Mouse (Mus musculus) C2C12 (cell line): ENCODE data around the gene Rnf38. TPM values are rescaled to one million over a fixed set of nuclear protein-coding genes. Genes with fewer than 3 reads are reported as not detected.
A peak's percentile ranks its signal among the peaks of the same experiment; 100 is the strongest.

Experiments
- H3K27me3 ChIP-seq: one replicate; pipeline ENCODE4 v1.6.1; 2011; ENCODE audit not compliant: control insufficient read depth, insufficient read depth, insufficient read length
- H3K36me3 ChIP-seq: one replicate; pipeline ENCODE4 v1.6.1; 2011; ENCODE audit not compliant: control insufficient read depth, insufficient read depth
- H3K4me3 ChIP-seq: one replicate; pipeline ENCODE4 v1.5.1; 2011; ENCODE audit warnings: mild to moderate bottlenecking, control low read depth; ENCODE audit not compliant: poor library complexity, insufficient read depth, severe bottlenecking
- H3K79me2 ChIP-seq: one replicate; pipeline ENCODE4 v1.6.1; 2011; ENCODE audit not compliant: control insufficient read depth, insufficient read depth
- H3K79me3 ChIP-seq: one replicate; pipeline ENCODE4 v1.6.1; 2011; ENCODE audit warnings: low read depth, control low read depth
- H3ac ChIP-seq: one replicate; pipeline ENCODE3; 2011; ENCODE audit warnings: low read depth; ENCODE audit not compliant: control insufficient read depth, insufficient read length
- CEBPB ChIP-seq: IDR thresholded peaks from one replicate; pipeline ENCODE4 v1.6.1; 2011; ENCODE audit warnings: low read depth, mild to moderate bottlenecking, control low read depth, moderate library complexity
- CTCF ChIP-seq: IDR thresholded peaks from one replicate; pipeline ENCODE4 v1.5.1; 2011; ENCODE audit not compliant: control insufficient read depth, insufficient read depth, insufficient read length
- FOSL1 ChIP-seq: IDR thresholded peaks from one replicate; pipeline ENCODE4 v1.8.0; 2011; ENCODE audit warnings: mild to moderate bottlenecking, low read length; ENCODE audit not compliant: poor library complexity, insufficient read depth, severe bottlenecking
- MAX ChIP-seq: IDR thresholded peaks from one replicate; pipeline ENCODE4 v1.6.1; 2011; ENCODE audit warnings: mild to moderate bottlenecking, control low read depth
- MYOD1 ChIP-seq: IDR thresholded peaks from one replicate; pipeline ENCODE4 v1.6.1; 2011; ENCODE audit warnings: low read depth; ENCODE audit not compliant: control insufficient read depth, insufficient read length
- MYOG ChIP-seq: IDR thresholded peaks from one replicate; pipeline ENCODE4 v1.6.1; 2011; ENCODE audit not compliant: control insufficient read depth, insufficient read length; ENCODE audit errors: extremely low read depth
- USF1 ChIP-seq: IDR thresholded peaks from one replicate; pipeline ENCODE4 v1.6.1; 2011; ENCODE audit warnings: low read depth, mild to moderate bottlenecking, control low read depth, moderate library complexity
- long read RNA-seq, 2 experiments: library from polyadenylated mRNA; unstranded; transcript quantifications; one replicate each; pipeline ENCODE4 v2.0.0; 2019 to 2020
- polyA plus RNA-seq: library from polyadenylated mRNA; unstranded; fragments of >200 nt; fragmentation: generic; extraction: Trizol; gene quantifications from one replicate; pipeline ENCODE4 v1.2.1, GENCODE M21; 2012; ENCODE audit warnings: missing spikeins

Gene Rnf38
- polyA plus RNA-seq, result 9.8 TPM
- long read RNA-seq, experiment 1, partial matches to known transcripts, result 0 of 2 reads
- long read RNA-seq, experiment 1, other reads (novel, unspliced or antisense), result 2 of 2 reads
- long read RNA-seq, experiment 2, full-length matches to known transcripts, result 1 of 18 reads
- long read RNA-seq, experiment 2, partial matches to known transcripts, result 4 of 18 reads
- long read RNA-seq, experiment 2, other reads (novel, unspliced or antisense), result 13 of 18 reads

- TF ChIP-seq FOSL1, result no peak
- TF ChIP-seq CTCF, result no peak
- no peak for TF ChIP-seq MYOG
- Histone ChIP-seq H3K79me3 (no peaks in the 10 kb centered on the region), H3K36me3 (no peaks in the 10 kb centered on the region), H3K79me2 (peaks cover 5% of the 10 kb centered on the region), H3K4me3 (peak within 1 kb of the TSS; percentile 48), H3ac (peak within 1 kb of the TSS; percentile 95), H3K27me3 (no peaks in the 10 kb centered on the region)
Observed at GRCm38 (mm10) chr4:44233713-44234003, at the start of gene Rnf38. Rnf38 (minus strand) TSS chr4:44233789.

DNA sequence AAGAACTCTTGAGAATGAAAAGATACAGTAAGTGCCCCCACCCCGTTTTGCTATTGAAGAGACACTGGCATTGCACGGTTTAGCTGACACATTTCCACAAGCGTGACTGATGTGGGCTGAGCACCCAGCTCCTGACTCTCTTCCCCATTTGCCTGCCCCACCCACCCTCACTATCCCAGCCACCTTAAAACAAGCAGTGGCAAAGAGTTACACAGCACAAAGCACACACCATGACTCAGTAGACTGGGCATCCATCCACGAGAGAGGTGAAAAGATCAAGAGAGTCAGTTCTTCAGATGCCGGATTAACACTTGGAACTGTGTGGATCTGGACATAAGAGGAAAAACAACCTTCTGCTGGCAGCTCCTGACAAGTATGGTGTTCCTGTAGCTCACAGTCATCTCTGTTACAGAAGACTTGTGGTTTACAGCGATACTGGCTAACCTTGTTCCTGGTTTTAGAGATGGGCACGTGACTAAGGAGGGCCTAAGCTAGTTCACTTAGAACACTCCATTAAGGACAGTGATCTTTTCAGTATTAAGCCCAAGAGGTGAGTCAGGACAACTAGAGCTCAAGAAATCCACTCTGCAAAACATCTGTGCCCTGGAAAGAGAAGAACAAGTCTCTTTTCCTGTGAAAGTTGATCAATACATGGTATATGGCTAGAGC lies 48.1 kb upstream of the Rnf38 start:
- TF ChIP-seq CTCF (no peak), USF1 (peak; percentile 78)
- no peaks in the 10 kb centered on the region for H3K79me2 ChIP-seq
- H3K36me3 ChIP-seq, result no peaks in the 10 kb centered on the region
- no peak overlapping the region for H3ac ChIP-seq
- H3K27me3 ChIP-seq, result no peaks in the 10 kb centered on the region
- no peak overlapping the region for H3K4me3 ChIP-seq
- no peaks in the 10 kb centered on the region for H3K79me3 ChIP-seq

GRCm38 (mm10) chr4:44271134-44271533 lies 37.5 kb upstream of the Rnf38 start:
- Histone ChIP-seq H3K36me3 (no peaks in the 10 kb centered on the region), H3K4me3 (no peak overlapping the region), H3K27me3 (no peaks in the 10 kb centered on the region), H3K79me3 (no peaks in the 10 kb centered on the region), H3ac (no peak overlapping the region), H3K79me2 (no peaks in the 10 kb centered on the region)
- TF ChIP-seq CTCF, result no peak
- no peak for TF ChIP-seq FOSL1
- no peak for TF ChIP-seq CEBPB
- TF ChIP-seq MAX, result no peak

- H3K79me2 ChIP-seq, result no peaks in the 10 kb centered on the region
- H3K79me3 ChIP-seq, result no peaks in the 10 kb centered on the region
- H3K27me3 ChIP-seq, result no peaks in the 10 kb centered on the region
- TF ChIP-seq MYOD1, result no peak
- no peak for TF ChIP-seq MAX
- no peak for TF ChIP-seq CTCF
- TF ChIP-seq CEBPB, result no peak
- TF ChIP-seq USF1, result no peak
- TF ChIP-seq FOSL1, result no peak
- TF ChIP-seq MYOG, result no peak
- H3K4me3 ChIP-seq, result no peak overlapping the region
- H3ac ChIP-seq, result no peak overlapping the region
- H3K36me3 ChIP-seq, result no peaks in the 10 kb centered on the region
Observed at GRCm38 (mm10) chr4:44269376-44269817, 35.8 kb upstream of the Rnf38 start.

- no peaks in the 10 kb centered on the region for H3K36me3 ChIP-seq
- no peaks in the 10 kb centered on the region for H3K79me3 ChIP-seq
- no peak overlapping the region for H3ac ChIP-seq
- H3K27me3 ChIP-seq, result no peaks in the 10 kb centered on the region
- TF ChIP-seq MYOG, result no peak
- no peak for TF ChIP-seq USF1
- H3K79me2 ChIP-seq, result no peaks in the 10 kb centered on the region
- H3K4me3 ChIP-seq, result no peak overlapping the region
Observed at GRCm38 (mm10) chr4:44267437-44267836, 33.8 kb upstream of the Rnf38 start.

GRCm38 (mm10) chr4:44265500-44265899 lies 31.9 kb upstream of the Rnf38 start:
- no peaks in the 10 kb centered on the region for H3K79me3 ChIP-seq
- H3ac ChIP-seq, result no peak overlapping the region
- TF ChIP-seq MYOD1 (no peak), CEBPB (no peak)
- H3K79me2 ChIP-seq, result no peaks in the 10 kb centered on the region
- H3K36me3 ChIP-seq, result no peaks in the 10 kb centered on the region
- H3K4me3 ChIP-seq, result no peak overlapping the region
- no peaks in the 10 kb centered on the region for H3K27me3 ChIP-seq

DNA sequence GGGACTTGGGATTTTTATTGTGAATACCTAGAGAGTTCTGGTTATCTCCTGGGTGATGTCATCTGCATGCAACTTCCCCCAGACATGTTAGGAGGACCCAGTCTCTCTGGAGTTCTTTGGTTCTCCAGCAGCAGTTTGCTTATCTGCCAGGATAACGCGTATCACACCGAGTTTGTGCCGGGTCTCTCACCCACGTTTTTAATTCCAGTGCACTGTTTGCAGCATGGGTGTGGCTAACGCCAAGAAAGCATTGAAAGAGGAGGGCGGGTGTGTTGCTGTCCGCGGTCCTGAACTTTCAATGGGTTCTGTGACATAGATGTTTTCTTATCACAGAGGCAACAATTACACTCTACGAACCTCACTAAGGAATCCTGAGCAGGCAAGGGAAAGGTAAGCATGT lies 26.7 kb upstream of the Rnf38 start:
- Histone ChIP-seq H3K79me2 (no peaks in the 10 kb centered on the region), H3ac (no peak overlapping the region), H3K79me3 (no peaks in the 10 kb centered on the region), H3K4me3 (no peak overlapping the region), H3K27me3 (no peaks in the 10 kb centered on the region), H3K36me3 (no peaks in the 10 kb centered on the region)
- no peak for TF ChIP-seq CEBPB
- no peak for TF ChIP-seq FOSL1
- TF ChIP-seq USF1, result no peak
